Mouse (Mus musculus): ENCODE results near the gene Amy2a1.
"Not testable (repeated sequence)": the region's sequence is repeated elsewhere in the genome, so short reads cannot be mapped to it uniquely, and the experiment has no call there.

Gene Amy2a1

DNA sequence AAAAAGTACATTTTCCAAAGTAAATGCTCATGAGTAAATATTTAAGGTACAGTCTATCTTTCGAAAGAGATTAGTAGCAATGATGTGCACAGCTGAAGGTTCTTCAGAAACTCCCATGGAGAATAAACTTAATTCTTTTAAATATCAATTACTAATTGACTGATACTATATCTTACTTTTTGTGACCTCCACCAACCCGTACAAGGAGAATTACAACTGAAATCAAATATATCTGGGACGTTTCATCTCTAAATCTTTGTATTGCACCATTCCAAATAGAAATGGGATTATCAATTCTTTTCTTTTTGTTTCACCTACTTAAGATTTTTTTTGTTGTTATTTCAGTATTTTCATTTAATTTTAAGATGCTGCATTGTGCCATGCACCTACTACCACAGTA, at the start of gene Amy2a1:
Amy2a1 (minus strand) TSS at position 101 of the 400 bp plus-strand sequence.
- DNase-seq (ENCODE audit: low spot score): not testable (repeated sequence)

DNA sequence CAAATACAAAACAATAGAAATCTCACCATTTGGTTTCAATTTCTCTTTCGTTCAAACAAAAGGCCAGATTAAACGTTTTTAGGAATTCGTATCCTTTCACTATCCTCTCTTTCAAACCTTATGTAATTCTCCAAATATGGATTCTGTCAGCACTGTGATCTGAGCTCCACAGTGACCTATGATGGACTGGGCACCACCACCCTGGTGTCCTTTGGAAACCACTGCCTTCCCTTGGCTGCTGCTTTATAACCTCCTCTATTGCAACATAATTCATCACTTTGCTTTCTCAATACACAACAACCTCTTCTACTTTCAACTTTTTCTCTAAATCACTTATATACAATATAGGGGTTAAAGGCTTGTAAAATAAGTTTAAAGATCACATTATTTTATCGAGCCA, 42.4 kb upstream of the Amy2a1 start:
- no peak for DNase-seq (ENCODE audit: low spot score)

GRCm38 (mm10) chr3:113574138-113574537, 41.9 kb upstream of the Amy2a1 start:
- DNase-seq (ENCODE audit: low spot score): no peak

GRCm38 (mm10) chr3:113572158-113572557, 39.9 kb upstream of the Amy2a1 start:
- DNase-seq (ENCODE audit: low spot score): no peak

GRCm38 (mm10) chr3:113539692-113540091, 7.5 kb upstream of the Amy2a1 start:
- no peak for DNase-seq (ENCODE audit: low spot score)

Measured in urinary bladder, postnatal 14 days (tissue).